Mouse (Mus musculus) T-helper 17 cell (primary cell): Measurements from ENCODE around the gene Gdf3.
"Not testable (repeated sequence)": the region's sequence is repeated elsewhere in the genome, so short reads cannot be mapped to it uniquely, and the experiment has no call there.

Experiments used
- in situ Hi-C, 2 experiments: fragments of 300-600 bp; cut with MboI, MseI; formaldehyde crosslinking; loops; 1 replicate in 1 of 2; 2 replicates in 1 of 2; pipeline ENCODE4 v1.15.1; 2025; ENCODE audit warnings: high pct_unique_total_duplicates in 2 of 2

The Gdf3 gene

DNA sequence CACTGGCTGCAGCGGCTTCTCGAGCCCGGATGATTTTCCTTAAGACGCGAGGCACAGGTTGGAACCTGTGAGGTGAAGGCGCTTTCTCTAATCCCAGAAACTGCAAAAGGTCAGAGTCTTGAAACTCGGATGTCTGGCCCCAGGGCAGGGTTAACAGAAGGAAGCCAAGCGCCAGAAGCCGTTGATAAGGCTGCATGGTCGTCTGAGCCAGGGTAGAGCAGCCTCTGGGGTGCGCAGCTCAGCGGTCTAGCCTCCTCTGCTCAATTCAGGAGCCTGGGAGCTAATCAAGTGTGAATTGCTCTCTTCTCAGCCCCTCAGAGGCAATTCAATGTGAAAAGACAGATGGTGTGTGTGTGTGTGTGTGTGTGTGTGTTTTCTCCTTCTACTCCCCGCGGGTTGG lies at the start of gene Gdf3:
TSS of gene Gdf3 (minus strand) at position 317 of the 400 bp plus-strand sequence.
- in situ Hi-C loops, result no loop called here

DNA sequence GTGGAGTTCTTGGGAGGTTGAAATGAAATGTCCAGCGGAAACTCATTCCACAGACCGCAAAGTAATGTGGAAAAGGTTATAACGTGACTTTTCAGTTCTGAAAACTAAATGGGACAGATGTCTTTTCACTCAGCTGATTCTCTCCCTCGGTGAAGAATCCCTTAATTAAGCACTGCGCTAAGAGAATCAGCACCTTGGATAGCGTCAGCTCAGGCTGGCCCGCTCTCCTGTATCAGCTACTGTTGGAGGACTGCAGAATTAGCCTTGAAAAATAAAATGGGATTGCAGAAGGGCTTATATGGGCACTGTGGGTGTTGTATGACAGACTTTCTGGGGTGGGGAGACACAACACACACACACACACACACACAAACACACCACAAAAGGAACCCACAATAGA lies 49.7 kb upstream of the Gdf3 start:
- in situ Hi-C loops, result no loop called here

DNA sequence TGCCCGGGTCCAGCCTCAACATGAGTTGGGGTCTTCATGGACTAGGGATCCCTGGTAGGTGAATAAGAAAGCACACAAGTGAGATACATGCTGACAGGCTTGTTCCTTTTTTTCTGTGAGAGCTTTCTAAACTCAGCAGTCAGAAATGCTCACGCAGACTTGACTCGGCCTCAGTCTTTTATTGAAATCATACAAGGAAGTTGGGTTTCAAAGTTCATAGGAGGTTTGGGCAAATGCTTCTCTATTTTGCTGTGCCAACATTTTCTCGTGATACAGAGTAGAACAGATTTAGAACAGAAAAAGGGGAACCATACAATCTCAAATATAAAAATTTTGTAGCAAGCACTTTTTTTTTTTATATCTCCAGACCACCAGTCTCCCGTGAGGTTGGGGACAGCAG lies 47.7 kb upstream of the Gdf3 start:
- in situ Hi-C loops, result no loop called here

DNA sequence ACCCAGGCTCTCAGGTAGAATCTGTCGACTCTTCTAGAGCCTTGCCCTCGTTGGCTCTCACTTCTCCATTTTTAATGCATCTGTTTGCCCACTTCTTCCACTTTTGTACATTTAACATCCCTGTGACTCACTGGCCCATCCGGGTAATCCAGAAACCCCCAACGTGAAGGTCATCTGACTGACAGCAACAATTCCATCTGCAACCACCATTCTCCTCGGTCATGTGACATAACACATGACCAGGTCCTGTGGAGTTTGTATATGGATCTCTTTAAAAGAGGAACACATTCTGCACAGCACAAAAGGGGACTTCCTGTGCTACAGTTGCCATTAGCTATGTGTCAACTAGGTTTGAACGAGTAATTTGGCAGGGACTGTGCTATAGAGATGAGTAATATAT lies 44.4 kb upstream of the Gdf3 start:
- in situ Hi-C loops, result no loop called here

DNA sequence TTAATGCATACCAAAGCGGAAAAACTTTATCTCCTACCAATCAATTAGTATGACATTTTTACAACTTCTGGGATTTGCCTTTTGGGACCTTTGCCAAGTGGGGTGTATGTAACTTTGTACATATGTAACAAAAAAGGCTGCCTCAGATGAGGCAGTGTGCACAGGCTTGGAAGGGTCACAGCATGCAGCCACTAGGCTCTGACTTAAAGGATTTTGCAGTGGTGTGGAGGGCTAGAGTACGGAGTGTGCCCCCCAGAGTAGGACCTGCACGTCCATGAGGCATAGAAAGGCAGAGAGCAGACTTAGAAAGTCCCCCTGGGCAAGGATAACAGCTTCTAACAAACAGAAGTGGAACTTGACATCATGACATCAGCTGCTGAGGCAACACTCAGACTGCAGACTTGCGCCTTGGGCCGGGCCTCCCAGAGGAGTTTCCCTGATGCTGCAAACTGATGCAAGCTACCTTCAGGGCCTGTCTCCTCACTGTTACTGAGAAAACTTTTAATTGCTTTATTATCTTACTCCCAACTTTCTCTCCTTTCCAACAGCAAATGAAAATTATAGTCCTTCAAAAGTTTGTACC lies 40.6 kb upstream of the Gdf3 start:
- in situ Hi-C loops, result no loop called here

DNA sequence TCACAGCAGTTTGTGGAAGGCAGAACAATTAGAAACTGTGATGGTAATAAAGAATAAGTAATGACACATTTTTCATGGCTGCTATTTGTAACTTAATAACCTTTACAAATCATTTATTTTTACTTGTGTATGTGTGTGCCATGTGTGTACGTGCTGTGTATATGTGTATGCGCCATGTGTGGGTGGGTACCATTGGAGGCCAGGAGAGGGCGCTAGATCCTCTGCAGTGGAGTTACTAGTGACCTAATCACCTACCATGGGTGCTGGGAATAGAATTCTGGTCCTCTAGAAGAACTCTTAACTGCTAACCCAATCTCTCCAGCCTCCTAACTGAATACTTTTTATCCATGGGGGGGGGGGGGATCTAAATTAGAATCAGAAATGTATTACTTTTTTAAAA lies 40.0 kb upstream of the Gdf3 start:
- in situ Hi-C loops, result no loop called here

DNA sequence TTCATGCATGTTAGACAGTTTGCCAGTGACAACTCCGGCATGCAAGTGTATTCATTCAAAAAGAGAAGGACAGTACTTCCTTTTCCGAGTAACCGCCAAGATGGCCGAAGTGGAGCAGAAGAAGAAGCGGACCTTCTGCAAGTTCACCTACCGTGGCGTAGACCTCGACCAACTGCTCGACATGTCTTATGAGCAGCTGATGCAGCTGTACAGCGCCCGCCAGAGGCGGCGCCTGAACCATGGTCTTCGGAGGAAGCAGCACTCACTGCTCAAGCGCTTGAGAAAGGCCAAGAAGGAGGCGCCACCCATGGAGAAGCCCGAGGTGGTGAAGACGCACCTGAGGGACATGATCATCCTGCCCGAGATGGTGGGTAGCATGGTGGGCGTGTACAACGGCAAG lies 34.3 kb upstream of the Gdf3 start:
- in situ Hi-C loops, result not testable (repeated sequence)

DNA sequence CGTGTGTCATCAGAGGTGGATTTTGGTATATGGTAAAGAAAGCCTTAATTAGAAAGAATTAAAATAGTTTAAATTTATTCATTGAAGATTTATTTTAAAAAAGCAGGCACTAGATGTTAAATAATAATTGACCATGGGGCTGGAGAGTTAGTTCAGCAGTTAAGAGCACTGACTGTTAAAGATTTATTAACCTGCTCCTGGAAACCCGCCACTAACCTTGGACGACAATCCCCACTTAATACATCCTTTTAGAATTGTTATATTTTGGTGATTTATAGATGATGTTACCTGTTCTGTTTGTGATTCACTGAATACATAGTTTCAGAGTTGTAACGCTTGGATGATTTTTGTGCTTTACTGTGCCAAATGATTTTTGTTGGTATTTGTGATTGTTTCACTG lies 27.7 kb upstream of the Gdf3 start:
- in situ Hi-C loops, result not testable (repeated sequence)

DNA sequence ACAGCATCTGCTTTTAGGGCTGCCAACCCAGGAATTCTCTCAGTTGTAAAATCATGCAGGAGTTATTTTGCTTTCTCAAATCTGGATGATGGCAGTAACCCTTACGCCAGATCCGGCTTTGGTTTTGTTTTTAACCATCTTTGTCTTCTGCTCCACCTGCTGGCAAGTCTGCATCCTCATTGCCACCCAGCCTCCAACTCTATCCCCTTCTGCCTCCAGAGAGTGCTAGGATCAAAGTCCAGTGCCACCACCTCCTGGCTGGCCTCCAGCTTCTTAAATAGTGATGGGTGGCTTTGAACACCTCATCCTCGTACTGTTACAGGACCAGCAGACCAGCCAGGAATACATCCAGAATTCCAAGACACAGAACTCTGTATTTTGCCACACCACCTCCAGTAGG lies 26.8 kb upstream of the Gdf3 start:
- in situ Hi-C loops, result no loop called here

DNA sequence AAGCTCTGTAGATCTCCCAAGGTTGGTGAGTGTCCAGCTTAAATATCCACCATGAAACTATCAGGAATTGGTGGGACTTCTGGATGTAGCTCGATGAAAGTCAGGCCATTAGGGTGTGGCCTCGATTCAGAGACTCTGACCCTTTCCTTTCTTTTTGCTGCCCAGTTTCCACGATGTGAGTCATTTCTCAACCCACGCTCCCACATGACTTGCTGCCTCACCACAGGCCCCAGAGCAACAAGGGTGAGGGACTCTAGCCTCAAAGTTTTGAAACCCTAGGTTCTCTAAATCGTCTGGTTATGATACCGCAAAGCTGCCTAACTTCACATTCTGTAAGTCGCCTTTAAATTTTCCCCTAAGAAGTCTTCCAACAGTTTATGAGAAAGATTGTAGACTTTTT lies 25.4 kb upstream of the Gdf3 start:
- in situ Hi-C loops, result no loop called here

DNA sequence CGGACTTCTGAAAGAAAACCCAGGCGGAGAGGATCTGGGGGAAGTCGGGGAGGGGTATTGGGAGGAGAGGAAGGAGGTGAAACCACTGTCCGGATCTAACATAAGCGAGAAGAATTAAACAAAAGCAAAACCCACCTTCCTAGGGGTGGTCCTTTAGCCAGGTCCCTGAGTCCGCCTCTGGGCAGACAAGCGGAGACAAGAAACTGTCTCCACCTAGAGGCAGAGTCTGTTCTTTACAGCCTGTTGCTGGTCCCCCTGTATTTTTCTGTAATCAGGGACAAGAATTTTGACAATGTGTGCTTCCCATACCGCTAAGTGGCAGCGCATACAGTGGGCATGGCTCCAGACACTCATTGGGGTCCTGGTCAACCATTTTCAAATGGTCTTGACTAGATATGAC lies 23.5 kb upstream of the Gdf3 start:
- in situ Hi-C loops, result no loop called here

DNA sequence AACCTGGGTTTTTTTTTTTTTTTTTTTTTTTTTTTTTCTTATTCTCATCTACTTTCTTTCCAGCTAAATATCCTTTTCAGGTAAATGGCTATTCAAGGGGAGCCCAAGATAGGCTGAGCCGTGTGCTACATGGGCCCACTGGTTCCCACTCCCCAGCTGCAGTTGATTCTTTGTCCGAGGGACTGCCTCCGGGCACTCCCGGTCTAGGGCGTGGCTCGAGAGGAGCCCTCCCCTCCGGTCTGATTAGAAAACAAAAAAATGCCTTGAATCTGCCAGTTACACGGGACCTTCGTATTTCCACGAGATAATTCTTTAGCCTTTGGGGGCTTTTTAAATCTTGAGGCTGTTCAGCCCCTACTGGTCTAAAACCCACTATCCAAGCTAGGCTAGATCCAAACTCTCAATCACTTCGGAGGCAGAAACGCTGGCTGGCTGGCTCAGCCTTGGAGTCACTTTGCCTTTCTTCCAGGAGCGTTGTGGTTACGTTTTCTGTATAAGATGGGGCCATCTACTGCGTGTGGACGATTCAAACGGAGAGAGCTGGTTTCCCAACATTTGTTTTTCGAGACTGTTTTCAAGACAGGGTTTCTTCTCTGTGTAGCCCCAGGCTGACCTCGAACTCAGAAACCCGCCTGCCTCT lies 17.7 kb upstream of the Gdf3 start:
- in situ Hi-C loops, result no loop called here

DNA sequence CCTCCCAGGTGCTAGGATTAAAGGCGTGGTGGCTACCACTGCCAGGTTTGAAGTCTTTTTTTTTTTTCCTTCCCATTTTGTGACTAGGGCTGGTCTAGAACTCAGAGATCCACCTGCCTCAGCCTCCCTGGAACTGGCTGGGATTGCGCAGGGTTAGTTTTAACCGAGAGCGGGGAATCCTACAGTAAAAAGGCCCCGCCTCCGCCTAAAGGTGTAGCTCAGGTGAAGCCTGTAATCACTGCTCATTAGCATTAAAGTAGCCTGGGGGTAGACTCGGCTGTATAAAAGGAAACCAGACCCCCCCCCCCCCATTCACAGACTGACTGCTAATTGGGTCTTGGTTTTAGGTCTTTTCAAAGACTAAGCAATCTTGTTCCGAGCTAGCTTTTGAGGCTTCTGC lies 16.2 kb upstream of the Gdf3 start, which contains the start of gene Dppa3:
TSS of gene Dppa3 (plus strand) at position 301 of the 400 bp plus-strand sequence.
- in situ Hi-C loops, result no loop called here

DNA sequence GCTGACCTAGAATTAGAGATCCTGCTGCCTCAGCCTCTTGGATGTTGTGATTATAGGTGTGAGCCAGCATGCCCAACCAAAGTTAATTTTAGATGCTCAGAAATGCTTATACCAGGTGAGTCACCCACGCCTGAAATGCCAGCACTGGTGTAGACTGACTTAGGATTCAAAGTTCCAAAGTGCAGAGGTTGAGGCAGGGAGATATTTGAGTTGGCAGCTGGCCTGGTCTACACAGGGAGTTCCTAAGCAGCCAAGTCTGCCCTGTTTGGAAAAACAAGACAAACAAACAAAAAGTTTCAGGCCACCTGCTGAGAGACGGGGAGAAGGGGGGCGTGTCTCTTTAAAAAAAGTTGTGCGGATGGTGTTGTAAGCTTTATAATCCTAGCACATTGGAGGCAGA lies 15.3 kb upstream of the Gdf3 start:
- in situ Hi-C loops, result no loop called here

DNA sequence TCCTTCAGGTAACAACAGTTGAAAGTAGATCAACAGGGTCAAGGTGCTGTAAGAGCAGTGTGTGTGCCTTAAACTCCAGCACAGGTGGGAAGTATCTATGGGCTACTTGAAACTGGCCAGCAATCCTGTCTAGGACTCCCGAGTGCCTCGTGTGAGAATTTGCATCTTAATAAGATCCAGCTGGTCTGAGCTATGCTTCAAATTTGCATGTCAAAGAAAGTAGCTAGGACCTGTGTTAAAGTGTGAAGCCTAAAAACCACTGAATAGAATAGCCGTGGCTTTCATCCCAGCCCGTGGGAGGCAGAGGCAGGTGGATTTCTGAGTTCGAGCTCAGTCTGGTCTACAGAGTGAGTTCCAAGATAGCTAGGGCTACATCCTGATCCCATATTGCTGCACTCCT lies 14.6 kb upstream of the Gdf3 start:
- in situ Hi-C loops, result no loop called here

DNA sequence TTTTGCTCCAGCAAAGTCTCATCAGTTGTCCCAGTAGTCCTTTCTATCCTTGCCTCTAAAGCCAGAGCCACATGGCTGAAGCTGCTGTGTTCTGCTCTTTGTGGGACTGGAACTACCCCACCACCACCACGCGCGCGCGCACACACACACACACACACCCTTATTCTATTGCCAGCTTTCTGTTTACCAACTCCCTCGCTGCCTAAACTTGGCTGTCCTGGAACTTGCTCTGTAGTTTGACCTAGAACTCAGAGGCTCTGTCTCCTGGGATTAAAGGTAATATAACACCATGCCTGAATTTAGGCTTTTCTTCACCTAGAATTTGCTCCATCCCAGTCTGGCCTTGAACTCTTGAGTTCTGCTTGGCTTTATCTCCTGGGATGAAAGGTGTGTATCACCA lies 11.2 kb upstream of the Gdf3 start:
- in situ Hi-C loops, result no loop called here

DNA sequence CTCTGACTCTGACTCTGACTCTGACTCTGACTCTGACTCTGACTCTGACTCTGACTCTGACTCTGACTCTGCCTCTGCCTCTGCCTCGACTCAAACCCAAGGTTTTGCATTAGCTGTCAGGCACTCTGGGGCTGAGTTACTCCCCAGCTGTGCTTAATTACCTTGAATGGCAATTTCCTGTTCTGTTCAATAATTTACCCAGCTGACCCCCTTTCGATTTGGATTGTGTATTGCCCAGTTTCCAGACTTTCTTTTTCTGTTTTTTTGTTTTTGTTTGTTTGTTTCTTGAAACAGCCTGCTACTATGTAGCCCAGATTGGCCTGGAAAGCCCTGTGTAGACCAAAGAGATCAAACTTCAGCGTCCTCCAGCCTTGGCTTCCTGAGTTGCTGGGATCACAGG lies 6.1 kb upstream of the Gdf3 start:
- in situ Hi-C loops, result no loop called here

DNA sequence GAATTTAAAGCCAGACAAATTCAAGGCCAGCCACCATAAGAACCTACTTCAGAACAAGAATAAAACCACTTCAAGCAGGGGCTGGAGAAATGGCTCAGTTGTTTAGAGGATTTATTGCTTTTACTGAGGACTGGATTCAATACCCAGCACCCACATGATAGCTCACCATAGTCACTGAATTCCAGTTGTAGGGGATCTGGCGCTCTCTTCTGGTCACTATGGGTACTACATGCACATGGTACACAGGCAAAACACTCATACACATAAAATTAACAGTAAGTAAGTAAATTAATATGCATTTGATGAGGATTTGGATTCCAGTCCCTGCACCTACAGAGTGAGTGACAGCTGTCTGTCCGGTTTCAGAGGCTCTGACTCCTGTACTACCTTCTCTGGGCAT lies 4.2 kb upstream of the Gdf3 start:
- in situ Hi-C loops, result no loop called here

DNA sequence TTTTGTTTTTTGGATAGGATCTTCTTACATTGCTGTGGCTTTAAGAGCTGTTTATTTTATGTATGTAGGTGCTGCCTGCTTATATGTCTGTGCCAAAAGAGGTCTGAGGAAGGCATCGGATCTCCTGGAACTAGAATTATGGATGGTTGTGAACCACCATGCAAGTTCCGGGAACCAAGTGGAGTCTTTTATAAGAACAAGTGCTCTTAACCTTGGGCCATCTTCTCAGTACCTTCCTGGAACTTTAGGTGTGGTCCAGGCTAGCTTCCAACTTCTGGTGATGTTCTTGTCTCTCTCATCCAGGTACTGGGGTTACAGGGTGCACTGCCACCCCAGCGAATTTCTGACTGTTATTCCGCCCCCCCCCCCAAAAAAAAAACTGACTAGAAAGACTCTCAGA lies 2.5 kb upstream of the Gdf3 start:
- in situ Hi-C loops, result no loop called here

DNA sequence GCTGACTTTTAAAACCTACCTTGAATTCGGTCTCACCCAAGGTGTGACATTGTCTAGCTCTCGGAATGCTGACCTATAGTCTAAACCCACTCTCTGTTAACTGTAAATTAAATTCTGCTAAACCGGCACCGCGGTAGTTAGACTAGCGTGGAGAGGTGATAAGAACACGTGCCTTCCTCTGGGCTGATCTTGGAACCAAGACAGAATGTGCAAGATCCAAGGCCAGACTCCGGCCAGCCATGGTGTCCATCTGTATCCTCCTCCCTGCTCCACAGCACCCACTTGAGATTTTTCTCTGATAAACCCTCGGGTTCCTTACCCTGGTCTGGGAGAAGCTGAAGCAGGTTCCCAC lies 534 bp downstream of the Gdf3 start:
- in situ Hi-C loops, result no loop called here

DNA sequence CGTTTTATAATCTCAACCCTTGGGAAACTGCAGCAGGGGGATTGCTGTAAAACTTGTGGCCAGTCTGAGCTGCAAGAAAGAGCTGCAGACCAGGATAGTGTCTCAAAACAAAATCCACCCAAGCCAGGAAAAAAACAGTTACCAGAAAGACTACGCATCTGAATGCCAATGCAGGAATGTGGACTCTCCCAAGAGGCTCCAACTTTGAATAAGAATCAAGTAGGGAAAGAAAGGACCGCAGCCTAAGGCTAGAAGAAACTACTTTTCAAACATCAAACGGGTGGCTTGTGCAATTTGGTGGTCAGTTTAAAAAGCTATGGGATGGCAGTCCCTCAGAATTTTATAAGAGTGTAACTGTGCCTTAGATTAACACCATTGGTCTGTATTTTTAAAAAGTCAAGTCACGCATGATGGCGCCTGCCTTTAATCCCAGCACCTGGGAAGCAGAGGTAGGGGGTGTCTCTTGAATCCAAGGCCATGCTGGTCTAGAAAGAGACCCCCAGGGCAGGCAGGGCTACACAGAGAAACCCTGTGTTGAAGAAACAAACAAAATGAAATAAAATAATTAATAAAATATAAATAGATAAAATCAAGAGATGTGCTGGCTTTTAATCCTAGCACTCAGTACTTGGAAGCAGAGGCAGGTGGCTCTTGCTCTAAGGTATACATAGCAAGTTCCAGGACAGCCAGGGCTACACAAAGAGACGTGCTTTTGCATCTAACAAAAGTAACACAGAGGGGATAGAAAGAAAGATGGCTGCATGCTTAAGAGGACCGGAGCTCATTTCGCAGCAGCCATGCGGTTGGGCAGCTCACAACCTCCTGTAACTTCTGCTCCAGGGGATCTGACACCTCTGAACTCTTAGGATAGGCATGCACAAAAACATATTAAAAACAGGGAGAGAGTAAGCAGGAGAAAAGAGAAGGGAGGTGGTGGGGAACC lies 1.2 kb downstream of the Gdf3 start:
- in situ Hi-C loops, result no loop called here

DNA sequence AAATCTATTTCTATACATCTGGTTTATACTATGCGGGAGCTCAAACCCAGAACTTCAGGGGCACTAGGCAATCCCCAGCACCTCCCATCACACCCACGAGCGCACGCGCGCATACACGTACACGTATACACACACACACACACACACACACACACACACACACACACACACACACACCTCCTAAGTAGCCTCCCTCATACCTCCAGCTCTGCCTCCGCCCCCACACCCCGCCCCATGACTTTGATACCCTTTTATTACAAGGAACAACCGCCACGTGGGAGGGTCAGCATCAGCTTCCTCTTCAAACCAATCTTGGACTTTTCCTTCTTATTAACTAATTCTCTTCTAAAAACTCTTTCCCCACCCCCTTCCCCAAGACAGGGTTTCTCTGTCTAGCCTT lies 2.2 kb downstream of the Gdf3 start:
- in situ Hi-C loops, result no loop called here

DNA sequence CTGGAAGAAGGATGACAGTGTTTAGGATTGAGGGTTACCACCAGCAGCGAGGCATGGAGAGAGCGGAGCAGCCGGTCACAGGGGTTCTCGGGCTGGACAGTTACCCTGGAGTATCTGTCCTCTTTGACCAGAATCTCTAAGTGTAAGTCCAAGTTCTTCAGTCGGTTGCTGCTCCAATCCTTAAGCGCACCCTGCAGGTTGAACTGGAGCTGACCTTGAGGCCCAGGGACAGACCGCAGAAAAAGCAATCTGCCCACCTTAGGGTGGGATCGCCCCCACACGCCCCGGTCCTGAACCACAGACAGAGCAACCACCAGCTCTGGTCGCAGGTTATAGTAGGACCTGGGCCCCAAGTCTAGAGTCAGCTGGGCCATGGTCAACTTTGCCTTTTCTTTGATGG lies 3.2 kb downstream of the Gdf3 start:
- in situ Hi-C loops, result no loop called here
